Mouse (Mus musculus) hindbrain, postnatal 0 days (tissue): ENCODE results near the gene Fam155a. TPM values are rescaled to one million over a fixed set of nuclear protein-coding genes. Genes with fewer than 3 reads are reported as not detected.

Experiments used
- ATAC-seq: fragments of 200-750 bp; cut with Nextera tagmentation; 2 replicates; pipeline ENCODE4 v1.8.0; 2017; ENCODE audit warnings: mild to moderate bottlenecking, moderate TSS enrichment, moderate library complexity
- DNase-seq: peaks from one replicate; pipeline ENCODE4 v3.0.0-alpha.2; 2015; ENCODE audit warnings: low spot score
- H3K27ac ChIP-seq: fragments of 300-500 bp; sonication (generic); 2 replicates; pipeline ENCODE4 v1.5.1; 2014; ENCODE audit warnings: mild to moderate bottlenecking
- H3K27me3 ChIP-seq: fragments of 300-500 bp; sonication (generic); 2 replicates; pipeline ENCODE4 v1.6.1; 2014; ENCODE audit warnings: low read length, mixed read lengths; ENCODE audit not compliant: insufficient read depth
- H3K36me3 ChIP-seq: fragments of 300-500 bp; sonication (generic); 2 replicates; pipeline ENCODE4 v1.6.1; 2014; ENCODE audit warnings: low read length, mixed read lengths; ENCODE audit not compliant: insufficient read depth
- H3K4me1 ChIP-seq: fragments of 300-500 bp; sonication (generic); 2 replicates; pipeline ENCODE4 v1.6.1; 2014; ENCODE audit warnings: antibody characterized with exemption, low read length, mixed read lengths; ENCODE audit not compliant: insufficient read depth
- H3K4me2 ChIP-seq: fragments of 300-500 bp; sonication (generic); 2 replicates; pipeline ENCODE4 v1.6.1; 2014; ENCODE audit warnings: low read depth, mild to moderate bottlenecking, low read length, moderate library complexity, mixed read lengths
- H3K4me3 ChIP-seq: fragments of 300-500 bp; sonication (generic); 2 replicates; pipeline ENCODE4 v1.5.1; 2014; ENCODE audit warnings: low read length
- H3K9ac ChIP-seq: fragments of 300-500 bp; sonication (generic); replicated peaks from 2 replicates; pipeline ENCODE4 v1.6.1; 2014; ENCODE audit warnings: mild to moderate bottlenecking, low read length, moderate library complexity, mixed read lengths
- H3K9me3 ChIP-seq: fragments of 300-500 bp; sonication (generic); 2 replicates; pipeline ENCODE4 v1.6.1; 2016; ENCODE audit warnings: low read length, mixed read lengths
- CTCF ChIP-seq: IDR thresholded peaks from 2 replicates; pipeline ENCODE4 v1.5.1; 2016; ENCODE audit warnings: antibody characterized with exemption, control low read depth, low read depth
- WGBS: fragments of 180-500 bp; shearing (Covaris S2); extraction: QIAGEN DNeasy Blood & Tissue Kit; methylation state at CpG from one replicate; pipeline ENCODE4 v1.1.7; 2014; 5-methylcytosine and 5-hydroxymethylcytosine counted together
- polyA plus RNA-seq: library from polyadenylated mRNA; unstranded; fragments of >200 nt; fragmentation: Nextera tagmentation; extraction: Ambion mirVana; gene quantifications from 2 replicates; pipeline ENCODE4 v1.2.1, GENCODE M21; 2015
- total RNA-seq: library from RNA; depleted of rRNA; stranded (reverse); fragments of >200 nt; gene quantifications from 2 replicates; pipeline ENCODE4 v1.2.3, GENCODE M21; 2014

The Fam155a gene
- total and polyA plus RNA-seq, 2 experiments from 2014 or later, result 34.0 to 117 TPM

GRCm38 (mm10) chr8:9448613-9449012 lies 322.3 kb downstream of the Fam155a start:
- 62% methylated on average over 7 of the region's 7 CpGs for WGBS
- H3K36me3 ChIP-seq, result no peaks in the 10 kb centered on the region
- TF ChIP-seq CTCF, result no peak
- no peak overlapping the region for H3K4me3 ChIP-seq
- no peak for DNase-seq
- no peaks in the 10 kb centered on the region for H3K9me3 ChIP-seq
- H3K4me2 ChIP-seq, result no peak overlapping the region
- ATAC-seq, result no peak
- no peak overlapping the region for H3K9ac ChIP-seq
- no peaks in the 10 kb centered on the region for H3K27me3 ChIP-seq
- no peaks in the 10 kb centered on the region for H3K4me1 ChIP-seq
- H3K27ac ChIP-seq, result no peak overlapping the region

- H3K4me3 ChIP-seq, result no peak overlapping the region
- no peak for TF ChIP-seq CTCF
- no peaks in the 10 kb centered on the region for H3K27me3 ChIP-seq
- DNase-seq, result no peak
- no peak overlapping the region for H3K4me2 ChIP-seq
- no peaks in the 10 kb centered on the region for H3K9me3 ChIP-seq
- H3K36me3 ChIP-seq, result no peaks in the 10 kb centered on the region
- 94% methylated on average over 4 of the region's 4 CpGs for WGBS
- H3K27ac ChIP-seq, result no peak overlapping the region
- H3K9ac ChIP-seq, result no peak overlapping the region
- H3K4me1 ChIP-seq, result no peaks in the 10 kb centered on the region
- no peak for ATAC-seq
Observed at GRCm38 (mm10) chr8:9437822-9438221, 333.1 kb downstream of the Fam155a start.

GRCm38 (mm10) chr8:9435501-9435900 lies 335.5 kb downstream of the Fam155a start:
- no peak for TF ChIP-seq CTCF
- Histone ChIP-seq H3K4me1 (no peaks in the 10 kb centered on the region), H3K4me3 (no peak overlapping the region), H3K36me3 (no peaks in the 10 kb centered on the region), H3K4me2 (no peak overlapping the region), H3K27me3 (no peaks in the 10 kb centered on the region), H3K9me3 (no peaks in the 10 kb centered on the region), H3K27ac (no peak overlapping the region), H3K9ac (no peak overlapping the region)
- DNase-seq (peak; percentile 34), ATAC-seq (no peak)
- WGBS, result 44% methylated on average over 10 of the region's 10 CpGs

GRCm38 (mm10) chr8:9432635-9433372 lies 338.2 kb downstream of the Fam155a start:
- Histone ChIP-seq H3K36me3 (no peaks in the 10 kb centered on the region), H3K9ac (no peak overlapping the region), H3K27me3 (no peaks in the 10 kb centered on the region), H3K4me1 (no peaks in the 10 kb centered on the region), H3K27ac (no peak overlapping the region), H3K4me2 (no peak overlapping the region), H3K4me3 (no peak overlapping the region), H3K9me3 (no peaks in the 10 kb centered on the region)
- no peak for TF ChIP-seq CTCF
- DNase-seq (no peak), ATAC-seq (no peak)
- WGBS, result 70% methylated on average over 11 of the region's 11 CpGs

- H3K9ac ChIP-seq, result no peak overlapping the region
- 69% methylated on average over 4 of the region's 4 CpGs for WGBS
- H3K36me3 ChIP-seq, result no peaks in the 10 kb centered on the region
- no peak overlapping the region for H3K27ac ChIP-seq
- no peaks in the 10 kb centered on the region for H3K9me3 ChIP-seq
- no peak for TF ChIP-seq CTCF
- H3K4me3 ChIP-seq, result no peak overlapping the region
- ATAC-seq, result no peak
- no peaks in the 10 kb centered on the region for H3K4me1 ChIP-seq
- no peaks in the 10 kb centered on the region for H3K27me3 ChIP-seq
- no peak for DNase-seq
- H3K4me2 ChIP-seq, result no peak overlapping the region
Observed at GRCm38 (mm10) chr8:9428846-9429245, 342.1 kb downstream of the Fam155a start.

- ATAC-seq, result no peak
- no peak for DNase-seq
- no peak overlapping the region for H3K27ac ChIP-seq
Observed at GRCm38 (mm10) chr8:9424069-9424468, 346.9 kb downstream of the Fam155a start.

GRCm38 (mm10) chr8:9423590-9423989 lies 347.4 kb downstream of the Fam155a start:
- Histone ChIP-seq H3K36me3 (no peaks in the 10 kb centered on the region), H3K4me2 (no peak overlapping the region), H3K27ac (no peak overlapping the region), H3K4me1 (peaks cover 4% of the 10 kb centered on the region; the same call in 1 of the 2 replicates), H3K4me3 (no peak overlapping the region), H3K9me3 (no peaks in the 10 kb centered on the region), H3K9ac (no peak overlapping the region), H3K27me3 (no peaks in the 10 kb centered on the region)
- DNase-seq (no peak), ATAC-seq (no peak)
- no peak for TF ChIP-seq CTCF
- WGBS, result 60% methylated on average over 5 of the region's 5 CpGs

More at GRCm38 (mm10) chr8:9424069-9424468, 346.9 kb downstream of the Fam155a start:
- Histone ChIP-seq H3K9me3 (no peaks in the 10 kb centered on the region), H3K4me3 (no peak overlapping the region), H3K4me2 (no peak overlapping the region), H3K4me1 (peaks cover 4% of the 10 kb centered on the region; the same call in 1 of the 2 replicates), H3K9ac (no peak overlapping the region), H3K36me3 (no peaks in the 10 kb centered on the region), H3K27me3 (no peaks in the 10 kb centered on the region)
- TF ChIP-seq CTCF, result no peak
- WGBS, result 74% methylated on average over 2 of the region's 2 CpGs
